Mouse (Mus musculus) lung, postnatal 0 days (tissue): ENCODE results near the gene Pkp2.

Source experiments
- CTCF ChIP-seq: IDR thresholded peaks from 2 replicates; pipeline ENCODE4 v1.5.1; 2016; ENCODE audit warnings: antibody characterized with exemption, mild to moderate bottlenecking
- EP300 ChIP-seq: IDR thresholded peaks from 2 replicates; pipeline ENCODE4 v1.6.1; 2016; ENCODE audit warnings: antibody characterized with exemption, mild to moderate bottlenecking, control low read depth

DNA sequence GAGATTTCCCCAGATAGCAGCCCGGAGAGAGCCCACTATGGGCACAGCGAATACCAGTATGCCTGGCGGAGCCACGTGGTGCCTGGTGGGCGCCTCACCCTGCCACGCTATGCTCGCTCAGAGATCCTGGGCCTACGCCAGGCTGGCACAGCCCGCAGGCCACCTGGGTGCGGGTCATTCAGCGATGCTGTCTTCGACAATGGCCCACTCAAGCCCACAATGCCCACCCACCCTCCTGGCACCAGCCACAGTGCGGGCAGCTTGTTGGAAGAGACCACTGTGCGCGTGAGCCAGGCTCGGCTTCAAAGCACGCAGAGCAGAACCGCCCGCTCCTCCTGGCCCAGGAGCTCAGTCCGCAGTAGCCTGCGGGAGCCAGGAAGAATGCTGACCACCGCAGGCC is 12.7 kb downstream of the Pkp2 start:
- TF ChIP-seq CTCF (no peak), EP300 (no peak)
